Mouse (Mus musculus) hindbrain, embryonic 12.5 days (tissue): ENCODE results near the gene Fam19a1. TPM values are rescaled to one million over a fixed set of nuclear protein-coding genes. Genes with fewer than 3 reads are reported as not detected.
"Not testable (repeated sequence)": the region's sequence is repeated elsewhere in the genome, so short reads cannot be mapped to it uniquely, and the experiment has no call there.

ENCODE experiments used
- ATAC-seq: fragments of 200-750 bp; cut with Nextera tagmentation; 2 replicates; pipeline ENCODE4 v1.8.0; 2017; ENCODE audit warnings: moderate TSS enrichment; ENCODE audit not compliant: low FRiP score
- H3K27ac ChIP-seq: fragments of 300-500 bp; sonication (generic); 2 replicates; pipeline ENCODE4 v1.5.1; 2016; ENCODE audit warnings: mild to moderate bottlenecking
- H3K27me3 ChIP-seq: fragments of 300-500 bp; sonication (generic); 2 replicates; pipeline ENCODE4 v1.6.1; 2016; ENCODE audit warnings: mild to moderate bottlenecking
- H3K36me3 ChIP-seq: fragments of 300-500 bp; sonication (generic); 2 replicates; pipeline ENCODE4 v1.6.1; 2016; ENCODE audit warnings: mild to moderate bottlenecking
- H3K4me1 ChIP-seq: fragments of 300-500 bp; sonication (generic); 2 replicates; pipeline ENCODE4 v1.6.1; 2016
- H3K4me2 ChIP-seq: fragments of 300-500 bp; sonication (generic); replicated peaks from 2 replicates; pipeline ENCODE4 v1.6.1; 2016; ENCODE audit warnings: mild to moderate bottlenecking
- H3K4me3 ChIP-seq: fragments of 300-500 bp; sonication (generic); 2 replicates; pipeline ENCODE4 v1.5.1; 2016; ENCODE audit warnings: mild to moderate bottlenecking
- H3K9ac ChIP-seq: fragments of 300-500 bp; sonication (generic); 2 replicates; pipeline ENCODE4 v1.6.1; 2016; ENCODE audit warnings: mild to moderate bottlenecking, moderate library complexity
- H3K9me3 ChIP-seq: fragments of 300-500 bp; sonication (generic); replicated peaks from 2 replicates; pipeline ENCODE4 v1.6.1; 2016; ENCODE audit warnings: mild to moderate bottlenecking
- WGBS: fragments of 180-500 bp; shearing (Covaris S2); methylation state at CpG from one replicate; pipeline ENCODE4 v1.1.7; 2016; 5-methylcytosine and 5-hydroxymethylcytosine counted together
- polyA plus RNA-seq: library from polyadenylated mRNA; unstranded; fragments of >200 nt; fragmentation: Nextera tagmentation; extraction: Ambion mirVana; gene quantifications from 2 replicates; pipeline ENCODE4 v1.2.1, GENCODE M21; 2016

The Fam19a1 gene
- polyA plus RNA-seq, 1 experiment from 2014 or later = 3.9 TPM

DNA sequence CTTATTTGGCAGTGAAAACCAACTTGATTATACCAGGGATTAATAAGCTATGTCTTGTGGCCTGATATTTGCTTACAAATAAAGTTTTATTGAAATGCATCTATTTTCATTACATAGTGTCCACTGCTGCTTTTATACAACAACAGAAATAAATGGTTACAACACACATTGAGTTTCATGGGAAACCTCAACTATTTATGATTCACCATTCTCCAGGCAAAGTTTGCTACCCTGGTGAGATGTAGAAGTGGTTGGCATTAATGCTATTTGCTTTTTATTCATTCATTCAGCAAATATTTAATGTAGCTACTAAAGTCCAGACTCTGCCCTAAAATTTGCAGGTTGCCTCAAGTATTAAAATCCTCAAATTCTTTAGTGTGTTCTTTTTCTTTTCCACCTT is 54.1 kb downstream of the Fam19a1 start:
- Histone ChIP-seq H3K9ac (no peak overlapping the region), H3K27ac (no peak overlapping the region), H3K4me3 (no peak overlapping the region), H3K36me3 (no peaks in the 10 kb centered on the region), H3K4me2 (no peak overlapping the region), H3K9me3 (no peaks in the 10 kb centered on the region), H3K4me1 (no peaks in the 10 kb centered on the region), H3K27me3 (no peaks in the 10 kb centered on the region)
- ATAC-seq = no peak

DNA sequence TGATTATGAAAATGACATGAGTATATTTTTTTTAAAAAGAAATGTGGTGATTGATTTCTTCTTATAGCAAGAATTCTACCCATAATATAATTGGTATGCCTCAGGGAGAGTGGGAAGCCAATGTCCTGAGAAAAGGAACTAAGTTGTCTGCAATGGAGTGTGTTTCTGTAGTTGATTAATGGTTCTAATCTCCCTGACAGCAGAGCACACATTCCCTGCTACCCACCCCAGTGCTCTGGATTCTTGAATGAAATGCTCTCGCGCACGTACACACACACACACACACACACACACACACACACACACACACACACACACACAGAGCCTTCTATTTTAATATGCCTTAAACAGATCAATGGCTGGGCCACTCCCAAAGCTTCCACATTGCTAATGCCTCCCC is 60.7 kb downstream of the Fam19a1 start:
- H3K27ac ChIP-seq = no peak overlapping the region
- no peaks in the 10 kb centered on the region for H3K9me3 ChIP-seq
- no peak overlapping the region for H3K9ac ChIP-seq
- no peak overlapping the region for H3K4me3 ChIP-seq
- no peak for ATAC-seq
- H3K4me1 ChIP-seq = no peaks in the 10 kb centered on the region
- H3K27me3 ChIP-seq = no peaks in the 10 kb centered on the region
- no peaks in the 10 kb centered on the region for H3K36me3 ChIP-seq
- WGBS = 100% methylated on average over 3 of the region's 3 CpGs
- H3K4me2 ChIP-seq = no peak overlapping the region

DNA sequence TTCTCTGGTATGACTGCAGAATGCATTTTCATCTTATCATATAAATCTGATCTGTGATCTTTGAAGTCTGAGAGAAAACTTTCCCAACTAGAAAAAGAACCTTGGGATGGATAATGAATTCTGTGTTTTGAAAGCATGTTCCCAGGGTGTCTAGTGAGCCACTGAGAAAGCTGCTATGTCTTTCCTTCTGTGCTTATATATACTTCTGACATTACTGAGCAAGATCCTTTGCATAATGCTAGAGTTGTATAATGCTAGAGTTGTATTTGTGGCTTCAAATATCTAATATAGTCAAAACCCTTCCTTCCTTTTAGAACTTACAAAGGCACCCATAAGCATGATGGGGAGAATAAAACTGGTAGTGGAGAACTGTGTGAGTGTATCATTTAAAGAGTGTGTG is 65.6 kb downstream of the Fam19a1 start:
- no peak overlapping the region for H3K4me3 ChIP-seq

DNA sequence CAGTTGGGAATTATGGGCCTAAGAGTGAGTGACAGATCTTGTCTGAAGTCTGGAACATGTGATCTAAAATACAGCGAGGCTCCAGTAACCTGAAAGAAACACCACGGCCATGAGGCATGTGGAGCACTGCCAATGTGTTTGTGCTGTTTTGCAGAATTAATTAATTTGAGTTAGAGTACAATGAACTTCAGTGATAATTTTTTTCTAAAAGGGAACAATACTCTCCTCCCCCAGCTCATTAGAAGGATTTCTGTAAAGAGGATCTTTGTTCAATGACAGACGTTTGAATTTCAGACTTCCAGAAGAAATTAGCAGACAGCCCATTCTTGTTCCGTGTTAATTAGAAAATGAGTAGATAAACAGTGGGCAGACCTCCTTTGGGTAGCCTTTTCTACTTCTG is 70.4 kb downstream of the Fam19a1 start:
- Histone ChIP-seq H3K27ac (no peak overlapping the region), H3K9ac (no peak overlapping the region), H3K9me3 (no peaks in the 10 kb centered on the region), H3K4me1 (no peaks in the 10 kb centered on the region), H3K4me3 (no peak overlapping the region), H3K4me2 (no peak overlapping the region), H3K27me3 (no peaks in the 10 kb centered on the region), H3K36me3 (no peaks in the 10 kb centered on the region)
- no peak for ATAC-seq
- WGBS = 63% methylated on average over 4 of the region's 4 CpGs

More for the DNA sequence above, 65.6 kb downstream of the Fam19a1 start:
- Histone ChIP-seq H3K9ac (no peak overlapping the region), H3K27me3 (no peaks in the 10 kb centered on the region), H3K27ac (no peak overlapping the region), H3K9me3 (no peaks in the 10 kb centered on the region), H3K4me1 (no peaks in the 10 kb centered on the region), H3K4me2 (no peak overlapping the region), H3K36me3 (no peaks in the 10 kb centered on the region)
- no peak for ATAC-seq

DNA sequence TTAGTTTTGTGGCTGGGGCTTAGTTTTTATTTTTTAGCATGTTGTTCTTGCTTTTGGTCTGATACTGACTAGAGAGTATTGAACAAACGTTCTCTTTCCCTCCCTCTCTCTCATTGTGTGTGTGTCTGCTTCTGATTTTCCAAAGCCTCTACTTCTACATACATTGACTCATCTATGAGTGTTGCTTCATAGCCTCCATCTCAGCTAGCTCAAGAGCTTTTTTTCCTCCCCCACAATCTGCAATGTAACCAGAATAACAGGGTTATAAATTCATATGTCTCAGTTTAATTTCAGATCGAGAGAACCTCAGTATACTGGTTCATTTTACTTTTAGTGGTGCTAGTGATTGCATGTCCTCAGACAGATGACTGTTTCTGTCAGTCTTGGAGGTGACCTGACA is 73.6 kb downstream of the Fam19a1 start:
- Histone ChIP-seq H3K27ac (no peak overlapping the region), H3K4me2 (no peak overlapping the region), H3K9ac (no peak overlapping the region), H3K9me3 (no peaks in the 10 kb centered on the region), H3K27me3 (no peaks in the 10 kb centered on the region), H3K4me1 (no peaks in the 10 kb centered on the region), H3K4me3 (no peak overlapping the region), H3K36me3 (no peaks in the 10 kb centered on the region)
- ATAC-seq = no peak
- 77% methylated on average over 2 of the region's 2 CpGs for WGBS

DNA sequence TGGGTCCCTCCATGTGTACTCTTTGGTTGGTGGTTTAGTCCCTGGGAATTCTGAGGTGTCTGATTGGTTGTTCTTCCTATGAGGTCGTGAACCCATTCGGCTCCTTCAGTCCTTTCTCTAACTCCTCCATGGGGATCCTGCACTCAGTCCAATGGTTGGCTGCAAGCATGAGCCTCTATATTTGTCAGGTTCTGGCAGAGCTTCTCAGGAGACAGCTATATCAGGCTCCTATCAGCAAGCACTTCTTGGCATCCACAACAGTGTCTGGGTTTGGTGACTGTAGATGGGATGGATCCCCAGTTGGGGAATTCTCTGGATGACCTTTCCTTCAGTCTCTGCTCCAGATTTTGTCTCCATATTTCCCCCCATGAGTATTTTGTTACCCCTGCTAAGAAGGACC is 86.0 kb downstream of the Fam19a1 start:
- H3K9ac ChIP-seq, H3K9me3 ChIP-seq, H3K4me3 ChIP-seq, H3K4me2 ChIP-seq, ATAC-seq, H3K4me1 ChIP-seq, H3K36me3 ChIP-seq, H3K27me3 ChIP-seq, H3K27ac ChIP-seq: not testable (repeated sequence)
- WGBS = 98% methylated on average over 2 of the region's 2 CpGs

DNA sequence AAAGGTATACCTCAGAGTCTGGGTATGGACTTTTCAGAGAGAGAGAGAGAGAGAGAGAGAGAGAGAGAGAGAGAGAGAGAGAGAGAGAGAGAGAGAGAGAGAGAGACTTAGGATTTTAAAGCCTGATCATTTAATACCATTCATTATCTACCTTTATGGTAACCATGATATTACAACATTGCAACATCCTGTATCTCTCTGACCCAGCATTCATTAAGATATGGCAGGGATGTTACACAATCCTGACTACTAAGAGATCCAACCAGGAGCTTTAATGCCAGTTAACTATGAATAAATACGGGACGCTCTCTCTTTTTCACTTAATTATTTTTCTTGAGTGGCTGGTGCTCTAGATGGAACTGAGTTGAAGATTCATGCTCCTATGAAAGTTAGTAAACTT is 92.4 kb downstream of the Fam19a1 start:
- ATAC-seq = no peak
- no peak overlapping the region for H3K4me3 ChIP-seq
- over 99% methylated on average over 2 of the region's 2 CpGs for WGBS
- H3K27ac ChIP-seq = no peak overlapping the region
- H3K4me2 ChIP-seq = no peak overlapping the region
- no peaks in the 10 kb centered on the region for H3K9me3 ChIP-seq
- no peaks in the 10 kb centered on the region for H3K27me3 ChIP-seq
- no peaks in the 10 kb centered on the region for H3K36me3 ChIP-seq
- H3K4me1 ChIP-seq = no peaks in the 10 kb centered on the region
- no peak overlapping the region for H3K9ac ChIP-seq

DNA sequence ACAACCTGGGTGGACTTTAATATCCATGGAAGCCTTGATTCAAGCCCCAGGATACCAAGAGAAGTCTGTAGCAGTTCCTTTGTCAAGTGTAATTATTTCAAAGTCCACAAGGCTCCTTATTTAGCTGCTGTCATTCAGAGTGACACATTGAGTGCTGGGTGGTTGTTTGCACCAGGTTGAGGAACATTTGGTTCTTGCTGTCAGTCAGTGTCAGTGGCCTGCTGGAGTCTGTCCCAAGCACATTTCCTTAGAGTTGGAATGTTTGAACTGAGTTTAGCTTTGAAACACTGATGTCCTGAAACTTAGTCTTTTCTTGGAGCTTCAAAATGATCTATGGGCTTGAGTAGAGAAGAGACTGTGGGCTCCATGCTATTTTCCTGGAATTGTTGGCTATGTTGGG is 121.9 kb downstream of the Fam19a1 start:
- ATAC-seq = no peak
- H3K4me2 ChIP-seq = no peak overlapping the region
- H3K36me3 ChIP-seq = no peaks in the 10 kb centered on the region
- no peak overlapping the region for H3K27ac ChIP-seq
- no peaks in the 10 kb centered on the region for H3K9me3 ChIP-seq
- H3K9ac ChIP-seq = no peak overlapping the region
- H3K27me3 ChIP-seq = no peaks in the 10 kb centered on the region
- H3K4me3 ChIP-seq = no peak overlapping the region
- H3K4me1 ChIP-seq = no peaks in the 10 kb centered on the region

DNA sequence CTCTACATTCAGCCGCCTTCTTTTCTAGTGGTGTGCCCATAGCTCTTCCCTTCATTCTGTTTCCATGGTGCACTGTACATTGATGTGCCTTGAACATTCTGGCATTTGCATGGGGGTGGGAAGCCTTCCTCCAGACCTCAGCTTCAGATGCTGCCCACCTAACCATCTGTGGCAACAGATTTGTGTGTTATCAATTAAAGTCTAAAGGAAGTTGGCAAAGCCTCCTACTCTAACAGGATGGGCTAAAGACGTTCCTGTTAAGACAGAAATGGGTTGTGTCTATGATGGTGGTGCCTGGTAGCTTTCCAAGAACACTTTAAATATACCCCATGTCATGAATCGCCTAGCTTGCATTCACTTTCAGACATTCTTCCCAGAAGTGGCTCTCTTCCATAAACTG is 131.4 kb downstream of the Fam19a1 start:
- Histone ChIP-seq H3K27me3 (no peaks in the 10 kb centered on the region), H3K4me1 (no peaks in the 10 kb centered on the region), H3K27ac (no peak overlapping the region), H3K9ac (no peak overlapping the region), H3K4me2 (no peak overlapping the region), H3K4me3 (no peak overlapping the region), H3K36me3 (no peaks in the 10 kb centered on the region), H3K9me3 (no peaks in the 10 kb centered on the region)
- ATAC-seq = no peak
- 87% methylated on average over 3 of the region's 3 CpGs for WGBS

DNA sequence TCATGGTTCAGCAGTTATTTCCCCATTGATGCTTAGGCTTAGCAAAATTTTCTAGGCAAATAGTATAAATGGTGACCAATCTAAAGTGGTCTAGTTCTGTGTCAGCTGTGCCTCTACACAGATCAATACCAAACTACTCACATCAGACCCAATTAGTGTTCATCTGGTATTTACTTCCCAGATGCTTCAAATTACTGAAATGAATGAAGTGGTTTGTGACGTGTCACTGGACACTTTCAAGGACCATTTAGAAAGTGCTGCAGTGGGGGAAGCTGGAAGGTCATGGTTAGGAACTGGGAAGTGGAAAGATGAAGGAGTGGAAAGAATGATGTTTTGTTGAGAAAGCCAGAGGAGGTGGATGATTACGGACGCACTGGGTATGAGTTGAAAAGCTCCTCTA is 139.0 kb downstream of the Fam19a1 start:
- no peak overlapping the region for H3K4me3 ChIP-seq
- H3K9me3 ChIP-seq = no peaks in the 10 kb centered on the region
- H3K27me3 ChIP-seq = no peaks in the 10 kb centered on the region
- no peaks in the 10 kb centered on the region for H3K4me1 ChIP-seq
- H3K4me2 ChIP-seq = no peak overlapping the region
- WGBS = 70% methylated on average over 3 of the region's 3 CpGs
- H3K27ac ChIP-seq = no peak overlapping the region
- ATAC-seq = no peak
- H3K36me3 ChIP-seq = no peaks in the 10 kb centered on the region
- no peak overlapping the region for H3K9ac ChIP-seq

DNA sequence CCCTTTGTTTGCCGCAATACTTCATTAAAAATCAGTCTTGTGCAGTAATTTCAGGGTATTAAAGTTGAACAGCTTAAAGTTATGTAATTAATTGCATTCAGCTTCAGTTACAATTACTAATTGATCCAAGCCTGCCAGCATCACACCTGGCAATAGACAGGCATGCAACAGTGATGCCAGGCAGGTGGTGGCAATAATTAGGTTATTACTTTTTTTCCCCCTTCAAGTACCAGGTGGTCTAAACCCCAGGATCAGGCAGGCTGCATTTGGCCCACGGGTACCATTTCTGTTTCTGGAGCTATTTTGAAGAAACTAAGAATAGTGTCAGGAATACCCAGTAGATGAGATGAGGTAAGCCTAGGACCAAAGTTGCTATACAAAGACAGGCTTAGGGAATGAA is 141.9 kb downstream of the Fam19a1 start:
- no peak overlapping the region for H3K9ac ChIP-seq
- ATAC-seq = no peak
- 80% methylated on average over 2 of the region's 2 CpGs for WGBS

DNA sequence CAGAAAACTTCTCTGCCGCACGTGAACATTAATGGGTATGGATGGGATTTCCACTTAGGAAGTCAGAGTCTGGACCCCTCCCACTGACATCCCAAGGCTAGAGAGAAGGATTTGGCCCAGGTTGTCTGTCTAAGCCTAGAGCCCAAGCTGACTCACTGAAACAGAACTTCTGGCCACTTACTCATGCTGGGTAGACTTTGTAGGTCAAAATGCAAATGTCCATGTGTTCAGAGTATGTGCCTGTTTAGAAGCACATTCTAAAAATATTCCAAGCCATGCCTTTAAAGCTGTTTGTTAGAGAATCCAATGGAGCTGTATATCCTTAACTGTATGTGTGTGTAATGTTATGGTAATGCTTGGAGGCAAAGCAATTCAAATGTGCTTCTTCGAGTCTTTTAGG is 145.7 kb downstream of the Fam19a1 start:
- H3K9me3 ChIP-seq = no peaks in the 10 kb centered on the region
- 97% methylated on average over 3 of the region's 3 CpGs for WGBS
- no peak overlapping the region for H3K9ac ChIP-seq
- no peak for ATAC-seq
- no peaks in the 10 kb centered on the region for H3K4me1 ChIP-seq
- no peaks in the 10 kb centered on the region for H3K36me3 ChIP-seq
- no peaks in the 10 kb centered on the region for H3K27me3 ChIP-seq
- H3K4me2 ChIP-seq = no peak overlapping the region
- no peak overlapping the region for H3K27ac ChIP-seq
- no peak overlapping the region for H3K4me3 ChIP-seq

More for the DNA sequence above, 141.9 kb downstream of the Fam19a1 start:
- Histone ChIP-seq H3K4me1 (no peaks in the 10 kb centered on the region), H3K36me3 (no peaks in the 10 kb centered on the region), H3K9me3 (no peaks in the 10 kb centered on the region), H3K4me3 (no peak overlapping the region), H3K27me3 (no peaks in the 10 kb centered on the region), H3K27ac (no peak overlapping the region), H3K4me2 (no peak overlapping the region)

DNA sequence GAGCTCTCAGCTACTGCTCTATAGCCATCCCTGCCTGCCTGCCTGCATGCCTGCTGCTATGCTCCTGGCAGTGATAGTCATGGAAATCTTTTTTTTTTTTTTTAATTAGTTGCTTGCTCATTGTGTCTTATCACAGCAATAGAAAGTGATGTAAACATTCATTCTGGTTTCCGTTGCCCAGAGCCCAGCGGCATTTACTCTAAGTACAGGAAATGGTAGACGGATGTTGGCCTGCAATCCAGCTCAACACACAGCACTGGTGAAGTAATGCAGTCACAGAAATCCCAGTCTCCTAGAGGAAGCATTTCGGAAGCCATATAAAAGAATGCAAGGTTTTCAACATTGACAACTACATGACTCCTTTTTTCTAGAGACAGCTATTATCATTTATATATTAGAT is 153.5 kb downstream of the Fam19a1 start:
- no peaks in the 10 kb centered on the region for H3K36me3 ChIP-seq
- no peaks in the 10 kb centered on the region for H3K9me3 ChIP-seq
- no peaks in the 10 kb centered on the region for H3K4me1 ChIP-seq
- ATAC-seq = no peak
- H3K27ac ChIP-seq = no peak overlapping the region
- H3K4me3 ChIP-seq = no peak overlapping the region
- no peaks in the 10 kb centered on the region for H3K27me3 ChIP-seq
- 95% methylated on average over 4 of the region's 4 CpGs for WGBS
- no peak overlapping the region for H3K9ac ChIP-seq
- no peak overlapping the region for H3K4me2 ChIP-seq

DNA sequence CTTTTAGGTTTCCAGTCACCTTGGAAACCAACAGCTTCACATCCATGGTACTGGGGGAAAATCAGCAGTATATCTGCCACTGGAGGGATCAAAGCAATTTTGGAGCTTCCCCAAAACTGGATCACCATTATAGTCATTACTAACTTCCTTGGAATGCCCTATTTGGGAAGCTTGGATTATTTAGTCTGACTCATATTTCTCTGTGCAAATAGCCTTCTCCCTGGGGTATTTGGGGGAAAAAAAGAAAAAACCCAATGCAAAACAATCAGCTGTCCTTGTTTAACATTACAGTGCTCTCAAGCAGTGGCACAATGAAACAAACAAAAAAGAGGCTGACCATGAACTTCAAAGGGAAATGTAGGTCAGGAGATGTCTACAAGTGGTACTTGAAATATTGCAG is 155.8 kb downstream of the Fam19a1 start:
- Histone ChIP-seq H3K4me1 (no peaks in the 10 kb centered on the region), H3K27me3 (no peaks in the 10 kb centered on the region), H3K4me2 (no peak overlapping the region), H3K4me3 (no peak overlapping the region), H3K9me3 (no peaks in the 10 kb centered on the region), H3K9ac (no peak overlapping the region), H3K36me3 (no peaks in the 10 kb centered on the region), H3K27ac (no peak overlapping the region)
- no peak for ATAC-seq
